Mouse (Mus musculus) kidney, adult 11 months (tissue): Measurements from ENCODE around the gene Uaca.
A peak's percentile ranks its signal among the peaks of the same experiment; 100 is the strongest.

Experiments
- DNase-seq: peaks from one replicate; pipeline ENCODE4 v3.0.0; 2022

Uaca gene

DNA sequence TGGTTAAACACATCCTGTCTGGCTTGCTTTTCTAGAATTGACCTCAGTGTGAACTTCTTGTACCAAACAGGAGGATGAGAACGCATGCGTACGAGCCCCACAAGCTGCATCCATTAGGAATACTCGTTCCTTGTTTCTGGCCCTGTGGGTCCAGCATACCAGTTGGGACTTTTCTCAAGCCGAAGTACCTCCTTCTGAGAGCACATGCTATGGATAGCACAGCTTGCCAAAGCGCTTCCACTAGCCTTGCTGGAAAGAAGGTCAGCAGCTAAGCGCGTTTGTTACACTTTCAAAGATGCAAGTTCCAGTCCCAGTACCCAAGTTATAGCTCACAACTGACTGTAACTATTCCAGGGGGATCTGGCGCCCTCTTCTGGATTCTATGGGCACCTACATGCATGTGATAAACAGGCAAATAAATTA, 93.1 kb downstream of the Uaca start:
- peak; percentile 8 for DNase-seq

DNA sequence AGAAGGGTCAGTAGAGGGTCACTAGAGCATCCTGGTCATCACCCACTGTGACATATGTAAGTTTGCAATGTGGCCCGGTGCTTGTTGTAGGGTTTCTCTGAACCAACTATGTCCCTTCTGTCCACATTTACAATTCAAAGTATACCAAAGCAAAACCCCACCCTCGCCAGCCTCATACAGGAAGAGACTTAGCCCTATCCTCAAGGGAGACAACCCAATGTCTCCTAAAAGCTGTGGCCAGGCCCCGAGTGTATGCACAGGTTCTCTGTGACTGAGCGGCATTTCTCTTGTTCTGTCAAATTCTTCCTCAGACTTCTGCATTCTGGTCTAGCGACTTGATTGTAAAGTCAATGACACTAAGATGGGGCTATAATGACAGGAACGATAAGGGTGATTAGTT, 99.2 kb downstream of the Uaca start:
- no peak for DNase-seq

DNA sequence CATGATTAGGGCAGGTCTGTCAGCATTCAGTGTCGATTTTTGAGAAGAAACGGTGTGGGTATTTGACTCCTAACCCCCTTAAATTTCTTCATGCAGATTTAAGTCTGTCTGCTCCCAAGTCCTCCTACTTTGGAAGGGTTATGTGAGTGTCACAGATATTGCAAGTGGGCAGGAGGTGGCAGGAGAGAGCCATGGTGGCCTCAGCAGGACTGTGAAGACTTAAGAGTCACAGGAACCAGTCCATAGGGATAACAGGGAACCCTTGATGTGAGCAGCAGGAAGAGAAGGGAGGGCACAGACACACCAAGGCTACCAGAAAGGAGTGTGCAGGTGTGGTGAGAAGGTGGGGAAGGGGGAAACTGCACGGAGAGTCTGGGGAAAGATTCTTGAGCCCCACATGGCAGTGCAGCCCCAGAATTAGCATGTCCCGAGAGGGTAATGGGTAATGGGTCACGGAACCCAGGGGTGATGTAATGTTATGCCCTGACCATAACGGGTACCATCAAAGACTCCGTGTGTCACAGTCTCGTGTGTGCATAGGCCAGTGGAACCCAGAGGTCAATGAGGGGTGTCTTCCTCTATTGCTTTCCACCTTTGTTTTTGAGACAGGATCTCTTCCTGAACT, 101.3 kb downstream of the Uaca start:
- peak; percentile 31 for DNase-seq

DNA sequence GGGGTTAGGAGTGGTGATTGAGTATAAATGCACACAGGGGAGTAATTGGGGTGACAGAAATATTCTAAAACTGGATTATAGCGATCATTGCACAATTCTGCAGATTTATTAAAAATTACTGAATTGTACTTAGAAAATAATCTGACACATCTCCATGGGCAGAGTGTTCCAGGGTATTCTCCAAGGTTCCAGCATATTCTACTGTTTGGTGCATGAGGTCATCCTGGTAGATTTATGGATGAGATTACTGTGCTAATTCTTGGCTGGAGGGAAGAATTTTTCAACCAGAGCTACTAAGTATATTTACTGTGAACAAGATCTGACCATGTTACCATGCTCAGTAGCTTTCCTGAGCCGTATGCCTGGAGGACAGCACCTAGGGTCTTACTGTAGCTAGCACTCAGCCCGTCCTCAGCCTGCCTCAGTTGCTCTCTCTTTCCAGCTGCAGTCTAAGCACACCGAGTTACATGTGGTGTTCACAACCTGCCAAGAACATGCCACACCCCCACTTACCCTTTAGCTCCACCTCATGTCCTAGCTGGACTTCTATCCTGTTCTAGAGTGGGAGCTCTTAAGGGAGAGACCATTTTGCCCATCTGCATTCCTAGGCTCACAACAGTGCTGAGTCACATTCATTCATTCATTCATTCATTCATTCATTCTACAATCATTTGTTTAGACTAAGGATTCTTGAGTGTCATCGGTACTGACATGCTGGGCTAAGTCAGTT, 104.1 kb downstream of the Uaca start:
- DNase-seq = no peak

DNA sequence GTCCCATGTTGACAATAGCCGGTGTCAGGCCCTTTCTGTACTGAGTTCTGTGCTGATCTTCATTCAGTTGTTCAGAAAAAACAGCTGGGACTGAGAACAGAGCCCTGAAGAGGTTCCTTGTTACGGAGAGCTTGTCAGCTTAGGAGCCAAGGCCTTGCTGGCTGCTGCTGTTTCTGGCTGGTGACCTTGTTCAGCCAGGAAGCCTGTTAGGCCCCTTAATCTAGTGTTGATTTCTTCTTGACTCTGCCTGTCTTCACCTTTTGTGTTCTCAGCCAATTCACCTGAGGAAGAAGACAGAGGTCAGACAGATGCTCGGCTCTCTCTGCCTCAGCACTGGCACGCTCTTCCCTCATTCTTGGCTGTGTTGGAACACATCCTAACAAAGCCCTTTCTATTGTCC, 104.9 kb downstream of the Uaca start:
- no peak for DNase-seq

DNA sequence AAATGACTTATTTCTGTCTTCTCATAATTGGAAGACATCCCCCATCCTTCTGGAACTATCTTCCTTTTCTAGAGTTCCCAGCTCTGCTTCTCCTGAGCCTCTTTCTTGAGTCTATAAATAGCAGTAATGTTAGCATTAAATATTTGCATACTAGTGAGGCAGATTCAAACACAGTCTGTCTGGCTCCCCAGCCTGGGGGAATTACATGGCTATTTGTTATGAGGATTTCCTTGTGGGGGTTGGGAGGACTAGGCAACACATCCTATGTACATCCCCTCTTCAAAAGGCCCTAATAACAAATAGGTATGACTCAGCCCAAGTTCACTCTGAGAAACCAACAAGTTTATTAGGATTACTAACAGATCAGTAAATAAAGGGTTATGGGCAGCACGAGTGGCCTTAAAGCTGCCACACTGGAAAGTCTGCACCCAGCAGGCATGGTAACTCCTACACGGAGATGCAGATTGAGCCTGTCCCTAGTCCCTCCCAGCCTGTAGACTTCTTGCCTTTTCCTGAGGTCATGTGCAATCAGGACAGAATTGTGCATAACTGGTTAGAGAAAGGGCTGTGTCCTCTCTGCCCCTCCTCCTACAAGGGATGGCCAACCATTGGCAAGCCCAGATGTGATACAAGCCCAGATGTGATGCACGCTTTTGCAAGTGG, 105.6 kb downstream of the Uaca start:
- DNase-seq = no peak

DNA sequence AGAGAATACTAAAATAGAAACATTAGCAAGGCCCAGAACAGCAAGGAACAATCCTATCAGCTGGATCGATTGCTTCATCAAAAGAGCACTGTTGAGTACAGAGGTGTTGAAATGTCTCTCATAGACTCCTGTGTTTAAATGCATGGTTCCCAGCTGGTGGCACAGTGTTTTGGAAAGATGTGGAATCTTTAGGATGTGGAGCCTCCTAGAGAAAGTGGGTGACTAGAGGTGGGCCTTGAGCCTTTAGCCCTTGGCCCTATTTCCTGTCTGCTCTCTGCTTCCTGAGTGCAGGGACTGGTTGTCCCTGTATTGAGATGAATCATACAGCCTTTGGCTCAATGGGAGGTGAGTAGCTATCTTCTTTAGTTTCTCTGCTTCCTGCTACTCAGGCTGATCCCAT, 117.9 kb downstream of the Uaca start:
- DNase-seq = no peak

DNA sequence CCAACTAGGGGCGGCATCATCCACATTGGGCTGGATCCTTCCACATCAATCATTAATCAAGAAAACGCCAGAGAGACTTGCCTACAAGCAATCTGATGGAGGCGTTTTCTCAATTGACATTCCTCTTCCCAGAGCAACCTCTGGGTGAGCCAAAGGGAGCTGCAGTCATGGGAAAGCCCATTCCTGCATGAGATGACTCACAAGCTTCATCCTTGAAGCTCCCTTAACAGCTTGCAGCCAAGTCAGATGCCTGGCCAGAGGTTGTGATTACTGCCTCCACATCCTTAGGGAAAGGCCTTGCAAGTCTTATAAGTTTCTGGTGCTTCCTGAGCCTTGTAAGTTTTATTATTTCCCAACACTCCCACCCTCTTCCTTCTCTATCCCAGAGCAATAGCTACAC, 119.3 kb downstream of the Uaca start:
- DNase-seq = no peak

DNA sequence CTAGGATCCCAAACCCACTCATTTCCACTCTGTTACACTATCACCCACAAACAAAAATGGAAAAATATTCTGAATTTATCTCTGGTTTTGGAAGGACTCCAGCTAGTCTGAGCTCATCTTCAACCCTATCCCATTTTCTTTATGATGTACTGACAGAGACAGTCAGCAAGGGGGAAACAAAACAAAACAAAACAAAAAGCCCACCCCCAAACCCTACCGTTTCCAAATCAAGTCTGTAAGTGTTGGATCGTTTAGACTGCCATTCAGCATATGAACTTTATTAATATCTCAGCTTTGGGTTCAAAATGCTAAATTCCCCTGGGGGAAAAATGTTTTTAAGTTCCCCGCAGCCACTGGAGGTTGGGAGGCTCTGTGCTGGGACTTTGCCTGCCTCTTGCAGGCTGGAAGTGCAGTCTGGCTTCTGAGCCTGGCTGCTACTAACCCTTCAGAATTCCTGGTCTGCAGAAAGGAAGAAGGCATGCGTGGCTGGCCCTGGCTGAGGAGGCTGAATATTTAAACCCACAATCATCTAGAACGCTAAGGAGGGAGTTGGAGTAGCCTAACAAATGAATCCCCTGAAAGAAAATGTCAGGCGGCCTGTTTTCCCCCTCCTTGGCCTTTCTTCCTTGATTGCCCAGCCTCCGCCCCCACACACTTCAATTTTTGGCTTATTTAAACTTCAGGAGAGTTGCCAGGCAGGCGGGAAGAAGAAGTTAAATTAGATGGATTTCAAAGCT, 125.8 kb downstream of the Uaca start:
- DNase-seq = no peak

DNA sequence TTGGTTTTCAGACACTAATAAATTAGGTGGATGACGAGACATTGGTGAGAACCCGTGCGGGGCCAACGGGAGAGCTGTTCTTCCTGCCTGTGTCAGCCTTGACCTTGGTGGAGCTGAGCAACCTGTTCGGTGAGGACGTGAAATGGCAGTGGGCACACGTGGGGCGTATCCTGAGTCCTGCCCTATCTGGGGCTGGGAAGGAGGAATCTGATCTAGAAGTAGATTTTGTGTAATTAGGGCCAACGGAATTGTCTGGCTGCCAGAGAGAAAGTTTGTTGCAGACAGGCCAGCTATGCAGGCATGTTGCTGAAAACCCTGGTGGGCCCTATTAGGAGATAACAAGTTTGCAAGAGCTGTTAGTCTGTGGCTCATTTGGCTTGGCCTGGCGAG, 126.3 kb downstream of the Uaca start:
- DNase-seq = no peak

DNA sequence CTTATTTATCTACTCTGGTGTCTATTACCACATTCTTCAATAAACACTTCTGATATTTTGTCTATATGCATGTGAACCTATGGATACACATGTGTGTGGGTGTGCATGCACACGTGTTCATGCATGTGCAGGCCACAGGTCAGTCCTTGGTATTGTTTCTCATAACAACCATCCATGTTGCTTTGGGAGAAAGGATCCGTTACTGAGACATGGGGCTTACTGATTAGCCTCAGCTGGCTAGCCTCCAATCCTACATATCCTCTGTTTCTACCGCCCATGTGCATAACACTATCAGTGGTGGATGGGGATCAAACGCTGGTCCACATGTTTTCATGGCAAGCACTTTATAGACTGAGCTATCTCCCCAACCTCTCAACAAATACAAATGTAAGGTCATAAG, 126.9 kb downstream of the Uaca start:
- DNase-seq = no peak

DNA sequence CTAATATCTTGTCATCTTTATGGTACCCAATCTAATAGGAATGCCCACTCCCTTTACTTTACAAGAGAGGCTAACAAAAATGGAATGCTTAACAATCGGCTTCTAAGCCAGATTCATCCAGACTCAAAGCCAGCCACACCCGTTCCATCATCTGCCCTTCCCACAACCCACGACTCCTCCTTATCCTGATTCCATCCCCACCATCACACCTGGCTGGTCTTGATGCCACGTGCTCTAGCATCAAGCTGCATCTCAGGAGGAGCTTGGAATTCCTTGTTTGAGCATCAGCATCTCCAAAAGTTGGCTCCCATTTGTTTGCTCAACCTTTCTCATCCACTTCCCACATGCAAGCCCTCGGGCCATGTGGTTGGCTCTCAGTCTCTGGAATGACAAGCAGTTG, 127.5 kb downstream of the Uaca start:
- no peak for DNase-seq

DNA sequence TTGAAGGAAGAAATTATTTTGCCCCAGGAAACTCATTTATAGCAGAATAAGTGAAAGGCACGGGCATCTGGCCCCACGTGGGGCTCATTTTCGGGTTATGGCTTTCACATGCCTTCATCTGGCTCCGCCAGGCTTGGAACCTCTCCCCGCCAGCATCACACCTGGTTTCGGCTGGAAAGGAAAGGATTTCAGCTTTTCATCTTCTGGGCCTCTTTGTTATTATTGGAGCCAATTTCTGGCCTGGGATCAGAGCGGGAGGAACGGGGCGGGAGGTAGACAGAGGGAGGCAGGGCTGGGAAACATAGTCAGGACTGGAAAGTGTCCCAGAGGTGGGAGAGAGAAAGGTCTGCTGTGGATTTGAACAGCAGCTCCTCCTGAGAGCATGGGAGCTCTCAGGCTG, 132.0 kb downstream of the Uaca start:
- DNase-seq = no peak

DNA sequence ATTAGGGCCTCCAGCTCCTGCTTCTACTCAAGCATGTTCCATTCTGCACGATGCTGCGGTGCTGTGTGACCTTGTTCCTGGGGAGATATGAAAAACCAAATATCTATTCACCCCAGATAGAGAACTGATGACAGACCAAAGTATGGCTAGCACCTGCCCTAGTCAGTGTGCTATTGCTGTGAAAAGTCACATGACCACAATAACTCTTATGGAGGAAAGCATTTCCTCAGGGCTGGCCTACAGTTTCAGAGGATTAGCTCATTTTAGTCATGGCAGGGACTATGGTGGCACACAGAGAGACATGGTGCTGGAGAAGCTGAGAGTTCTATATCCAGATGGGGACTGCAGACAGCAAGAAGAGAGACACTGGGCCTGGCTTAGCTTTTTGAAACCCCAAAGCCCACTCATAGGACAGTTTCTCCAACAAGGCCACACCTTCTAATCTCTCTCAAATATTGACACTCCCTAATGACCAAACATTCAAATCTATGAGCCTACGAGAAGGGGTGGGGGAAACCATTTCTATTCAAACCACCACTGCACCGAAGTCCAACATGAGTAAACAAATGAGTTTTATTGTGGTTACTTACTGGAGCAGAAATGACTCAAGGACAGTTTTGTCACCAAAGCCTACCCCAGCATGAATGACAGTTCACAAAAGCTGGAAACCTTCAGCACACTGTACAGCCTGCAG, 135.1 kb downstream of the Uaca start:
- DNase-seq = no peak
